Mouse (Mus musculus): Measurements from ENCODE around the gene Gstm6. TPM values are rescaled to one million over a fixed set of nuclear protein-coding genes. Genes with fewer than 3 reads are reported as not detected.

Gstm6 gene
- total RNA-seq (2023), result not detected

GRCm38 (mm10) chr3:107943239-107943990 lies at the start of gene Gstm6:
Gene Gstm6, minus strand, starts transcription at chr3:107943749.

GRCm38 (mm10) chr3:107986041-107986562 lies 42.6 kb upstream of the Gstm6 start, which contains the start of gene Gstm2:
Gene Gstm2, minus strand, starts transcription at chr3:107986453.

GRCm38 (mm10) chr3:107968724-107969395 lies 25.3 kb upstream of the Gstm6 start, which contains the start of gene Gstm3:
Gene Gstm3, minus strand, starts transcription at chr3:107969283.

GRCm38 (mm10) chr3:107931670-107932069 lies 11.9 kb downstream of the Gstm6 start, which contains the start of gene Gstm7:
Gene Gstm7, minus strand, starts transcription at chr3:107931817.

GRCm38 (mm10) chr3:107895720-107896569 lies 47.6 kb downstream of the Gstm6 start, which contains the start of gene Gstm5:
Gene Gstm5, plus strand, starts transcription at chr3:107895821.

Other genes with a start within 250 kb of the Gstm6 start
- gene Ahcyl1, start 247.2 kb downstream of the Gstm6 start, total RNA-seq (2023), result 10 to 100 TPM; 38.6 to 41.7 TPM
- gene Csf1, start 183.3 kb downstream of the Gstm6 start, total RNA-seq (2023), result 10 to 100 TPM; 40.3 to 46.8 TPM
- not detected for gene Eps8l3, start 66.5 kb downstream of the Gstm6 start, total RNA-seq (2023)
- 10 to 100 TPM in 1 of 2 experiments, 1 to 10 TPM in 1; 7.3 to 11.6 TPM for gene Gstm5, start 47.9 kb downstream of the Gstm6 start, total RNA-seq (2023)
- 1 to 10 TPM; 1.3 to 1.7 TPM for gene Gstm7, start 11.9 kb downstream of the Gstm6 start, total RNA-seq (2023)
- not detected for gene Gstm3, start 25.5 kb upstream of the Gstm6 start, total RNA-seq (2023)
- gene Gstm2, start 42.7 kb upstream of the Gstm6 start, total RNA-seq (2023), result under 1 TPM in 1 of 2 experiments, not detected in 1; 0.57 TPM
- gene Gstm1, start 74.2 kb upstream of the Gstm6 start, total RNA-seq (2023), result 100 to 1,000 TPM; 120 to 123 TPM
- gene Gstm4, start 101.1 kb upstream of the Gstm6 start, total RNA-seq (2023), result 1 to 10 TPM; 4.4 to 5.2 TPM
- 10 to 100 TPM; 52.3 to 63.7 TPM for gene Ampd2, start 142.9 kb upstream of the Gstm6 start, total RNA-seq (2023)
- gene Gnat2, start 149.0 kb upstream of the Gstm6 start, total RNA-seq (2023), result under 1 TPM in 1 of 2 experiments, not detected in 1; 0.50 TPM
- gene Gnai3, start 202.4 kb upstream of the Gstm6 start, total RNA-seq (2023), result 100 to 1,000 TPM; 103 to 111 TPM
- not detected for gene Gpr61, start 211.1 kb upstream of the Gstm6 start, total RNA-seq (2023)
- gene Amigo1, start 242.6 kb upstream of the Gstm6 start, total RNA-seq (2023), result 1 to 10 TPM in 1 of 2 experiments, under 1 TPM in 1; 0.88 to 1.2 TPM

All from neutrophil, adult 83 days (primary cell).